Mouse (Mus musculus) stomach, embryonic 14.5 days (tissue): ENCODE data around the gene Malsu1. TPM values are rescaled to one million over a fixed set of nuclear protein-coding genes. Genes with fewer than 3 reads are reported as not detected.
A peak's percentile ranks its signal among the peaks of the same experiment; 100 is the strongest.

Experiments
- ATAC-seq: fragments of 200-750 bp; cut with Nextera tagmentation; 2 replicates; pipeline ENCODE4 v1.8.0; 2017; ENCODE audit warnings: low read depth, moderate TSS enrichment; ENCODE audit not compliant: insufficient number of reproducible peaks, insufficient read depth, low FRiP score
- H3K27ac ChIP-seq: fragments of 300-500 bp; sonication (generic); 2 replicates; pipeline ENCODE4 v1.5.1; 2014; ENCODE audit warnings: mild to moderate bottlenecking, low read length, moderate library complexity, mixed read lengths
- H3K27me3 ChIP-seq: fragments of 300-500 bp; sonication (generic); 2 replicates; pipeline ENCODE4 v1.6.1; 2014; ENCODE audit warnings: low read length, control low read depth, mixed read lengths; ENCODE audit not compliant: control insufficient read depth, insufficient read depth
- H3K36me3 ChIP-seq: fragments of 300-500 bp; sonication (generic); 2 replicates; pipeline ENCODE4 v1.6.1; 2014; ENCODE audit warnings: mild to moderate bottlenecking, control low read depth, low read length, moderate library complexity, mixed read lengths; ENCODE audit not compliant: control insufficient read depth, insufficient read depth
- H3K4me1 ChIP-seq: fragments of 300-500 bp; sonication (generic); 2 replicates; pipeline ENCODE4 v1.6.1; 2014; ENCODE audit warnings: low read length, control low read depth, mixed read lengths; ENCODE audit not compliant: control insufficient read depth, insufficient read depth
- H3K4me2 ChIP-seq: fragments of 300-500 bp; sonication (generic); replicated peaks from 2 replicates; pipeline ENCODE4 v1.6.1; 2014; ENCODE audit warnings: low read depth, low read length, control low read depth
- H3K4me3 ChIP-seq: fragments of 300-500 bp; sonication (generic); 2 replicates; pipeline ENCODE4 v1.5.1; 2014; ENCODE audit warnings: low read depth, low read length, control low read depth
- H3K9ac ChIP-seq: fragments of 300-500 bp; sonication (generic); replicated peaks from 2 replicates; pipeline ENCODE4 v1.6.1; 2014; ENCODE audit warnings: low read depth, mild to moderate bottlenecking, control low read depth, low read length, moderate library complexity, mixed read lengths
- H3K9me3 ChIP-seq: fragments of 300-500 bp; sonication (generic); 2 replicates; pipeline ENCODE4 v1.6.1; 2016; ENCODE audit warnings: low read depth, low read length, control low read depth; ENCODE audit not compliant: control insufficient read depth
- WGBS: fragments of 180-500 bp; shearing (Covaris S2); extraction: QIAGEN DNeasy Blood & Tissue Kit; methylation state at CpG from one replicate; pipeline ENCODE4 v1.1.7; 2014; 5-methylcytosine and 5-hydroxymethylcytosine counted together
- polyA plus RNA-seq: library from polyadenylated mRNA; unstranded; fragments of >200 nt; fragmentation: Nextera tagmentation; extraction: Ambion mirVana; gene quantifications from 2 replicates; pipeline ENCODE4 v1.2.1, GENCODE M21; 2014

Malsu1 gene
- polyA plus RNA-seq, 1 experiment from 2014 or later, result 73.1 TPM

DNA sequence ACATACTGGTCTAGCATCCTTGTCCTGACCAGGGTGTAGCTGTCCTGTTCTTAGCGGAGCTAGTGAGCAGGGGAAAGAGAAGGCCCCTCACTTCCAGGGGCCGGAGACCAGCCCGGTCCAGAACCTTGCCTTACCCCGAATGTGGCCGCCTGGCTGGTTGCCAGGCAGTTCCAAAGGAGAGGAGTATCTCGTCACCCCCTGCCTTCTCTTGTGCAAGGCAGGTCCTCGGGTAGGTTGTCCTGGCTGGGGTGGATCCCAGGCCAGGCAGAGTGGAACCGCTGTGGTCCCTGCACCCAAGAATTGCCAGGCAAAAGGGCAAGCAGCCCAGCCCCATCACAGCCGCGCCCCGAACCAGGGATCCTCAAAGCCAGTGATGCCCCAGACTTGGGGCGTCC lies 36.3 kb upstream of the Malsu1 start:
- Histone ChIP-seq H3K27ac (no peak overlapping the region), H3K9ac (no peak overlapping the region), H3K4me2 (no peak overlapping the region), H3K4me3 (no peak overlapping the region), H3K27me3 (no peaks in the 10 kb centered on the region), H3K9me3 (no peaks in the 10 kb centered on the region), H3K4me1 (no peaks in the 10 kb centered on the region), H3K36me3 (no peaks in the 10 kb centered on the region)
- 68% methylated on average over 12 of the region's 12 CpGs for WGBS
- ATAC-seq, result no peak

- Histone ChIP-seq H3K4me3 (peak overlapping the region; percentile 26), H3K36me3 (no peaks in the 10 kb centered on the region), H3K27ac (no peak overlapping the region), H3K27me3 (no peaks in the 10 kb centered on the region), H3K9ac (no peak overlapping the region), H3K9me3 (no peaks in the 10 kb centered on the region), H3K4me2 (peak overlapping the region; percentile 33; the same call in 1 of the 2 replicates), H3K4me1 (no peaks in the 10 kb centered on the region)
- 12% methylated on average over 18 of the region's 18 CpGs for WGBS
- no peak for ATAC-seq
Observed at GRCm38 (mm10) chr6:49039470-49040180, 34.0 kb upstream of the Malsu1 start.

DNA sequence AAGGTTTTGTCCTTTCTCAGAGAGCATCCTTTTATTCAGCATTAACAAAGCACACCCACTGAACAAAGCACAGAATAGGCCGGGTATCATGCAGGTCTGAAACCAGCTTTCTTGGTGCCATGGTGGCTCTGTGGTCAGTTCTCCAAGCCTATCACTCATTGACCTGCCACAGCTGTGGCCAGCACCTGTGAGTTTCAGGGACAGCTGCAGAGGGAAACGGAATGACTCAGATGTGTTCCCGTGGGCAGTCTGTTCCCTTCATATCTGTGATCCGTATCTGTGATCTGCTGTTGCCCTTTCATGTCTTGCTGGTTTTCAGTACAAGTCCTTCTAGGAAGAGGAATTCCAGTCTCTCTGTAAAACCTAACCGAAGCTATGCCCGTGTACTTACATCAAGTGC lies 27.1 kb upstream of the Malsu1 start:
- no peak overlapping the region for H3K27ac ChIP-seq
- no peak overlapping the region for H3K4me2 ChIP-seq
- H3K4me1 ChIP-seq, result no peaks in the 10 kb centered on the region
- no peaks in the 10 kb centered on the region for H3K36me3 ChIP-seq
- 72% methylated on average over 6 of the region's 6 CpGs for WGBS
- ATAC-seq, result no peak
- no peaks in the 10 kb centered on the region for H3K27me3 ChIP-seq
- H3K9ac ChIP-seq, result no peak overlapping the region
- no peak overlapping the region for H3K4me3 ChIP-seq
- H3K9me3 ChIP-seq, result no peaks in the 10 kb centered on the region

GRCm38 (mm10) chr6:49046976-49047375 lies 26.6 kb upstream of the Malsu1 start:
- Histone ChIP-seq H3K9me3 (no peaks in the 10 kb centered on the region), H3K9ac (no peak overlapping the region), H3K27me3 (no peaks in the 10 kb centered on the region), H3K4me2 (no peak overlapping the region), H3K36me3 (no peaks in the 10 kb centered on the region), H3K4me1 (no peaks in the 10 kb centered on the region), H3K27ac (no peak overlapping the region), H3K4me3 (no peak overlapping the region)
- ATAC-seq, result no peak
- WGBS, result 69% methylated on average over 8 of the region's 8 CpGs

- no peaks in the 10 kb centered on the region for H3K4me1 ChIP-seq
- H3K27ac ChIP-seq, result no peak overlapping the region
- H3K9me3 ChIP-seq, result no peaks in the 10 kb centered on the region
- no peaks in the 10 kb centered on the region for H3K27me3 ChIP-seq
- WGBS, result 66% methylated on average over 10 of the region's 10 CpGs
- no peaks in the 10 kb centered on the region for H3K36me3 ChIP-seq
- ATAC-seq, result no peak
- no peak overlapping the region for H3K4me3 ChIP-seq
- no peak overlapping the region for H3K4me2 ChIP-seq
- no peak overlapping the region for H3K9ac ChIP-seq
Observed at GRCm38 (mm10) chr6:49047848-49048247, 25.7 kb upstream of the Malsu1 start.

DNA sequence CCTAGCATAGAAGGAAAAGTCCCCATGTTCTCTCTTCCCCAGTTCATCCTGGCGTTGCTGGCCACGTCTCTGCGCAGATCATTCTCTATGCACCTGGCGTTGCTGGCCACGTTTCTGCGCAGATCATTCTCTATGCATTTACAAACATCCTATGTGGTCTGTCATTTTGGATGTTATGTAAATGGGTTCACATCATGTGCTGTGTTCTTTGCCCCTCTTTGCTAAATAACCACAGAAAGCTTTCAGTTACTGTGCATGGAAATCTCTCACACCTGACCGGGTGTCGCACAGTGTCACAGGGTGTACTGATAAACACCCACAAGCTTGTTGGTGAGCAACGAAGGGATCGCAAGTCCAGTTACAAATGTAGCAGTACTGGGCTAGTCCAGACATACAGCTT lies 25.2 kb upstream of the Malsu1 start:
- Histone ChIP-seq H3K4me3 (no peak overlapping the region), H3K36me3 (no peaks in the 10 kb centered on the region), H3K9me3 (no peaks in the 10 kb centered on the region), H3K4me2 (no peak overlapping the region), H3K9ac (no peak overlapping the region), H3K27me3 (no peaks in the 10 kb centered on the region), H3K4me1 (no peaks in the 10 kb centered on the region), H3K27ac (no peak overlapping the region)
- no peak for ATAC-seq
- 90% methylated on average over 10 of the region's 10 CpGs for WGBS

GRCm38 (mm10) chr6:49050677-49051410 lies 22.8 kb upstream of the Malsu1 start:
- no peak overlapping the region for H3K4me3 ChIP-seq
- no peak overlapping the region for H3K4me2 ChIP-seq
- no peak overlapping the region for H3K9ac ChIP-seq
- H3K27me3 ChIP-seq, result no peaks in the 10 kb centered on the region
- no peak overlapping the region for H3K27ac ChIP-seq
- no peak for ATAC-seq
- H3K4me1 ChIP-seq, result no peaks in the 10 kb centered on the region
- H3K36me3 ChIP-seq, result no peaks in the 10 kb centered on the region
- no peaks in the 10 kb centered on the region for H3K9me3 ChIP-seq
- WGBS, result 76% methylated on average over 11 of the region's 11 CpGs

DNA sequence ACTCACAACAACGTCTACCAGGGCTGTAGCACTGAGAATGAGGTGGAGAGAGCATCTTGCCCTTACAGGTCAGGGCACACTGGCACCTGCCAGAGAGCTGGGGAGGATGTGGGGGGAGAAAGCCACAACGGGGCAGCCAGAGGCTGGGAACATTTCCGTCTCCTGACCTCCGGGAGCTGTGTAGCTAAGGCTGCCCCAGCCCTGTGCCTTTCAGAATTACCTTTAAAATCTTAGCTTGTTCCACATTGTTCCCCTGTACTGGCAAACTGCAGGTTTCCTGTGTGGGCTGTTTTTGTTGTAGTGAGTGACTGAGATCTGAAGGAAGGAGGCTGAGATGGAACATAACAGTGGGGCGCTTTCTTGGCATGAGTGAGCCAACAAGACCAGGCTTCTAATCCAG lies 21.4 kb upstream of the Malsu1 start:
- no peaks in the 10 kb centered on the region for H3K9me3 ChIP-seq
- H3K27ac ChIP-seq, result no peak overlapping the region
- no peaks in the 10 kb centered on the region for H3K27me3 ChIP-seq
- ATAC-seq, result no peak
- 60% methylated on average over 5 of the region's 5 CpGs for WGBS
- H3K4me3 ChIP-seq, result no peak overlapping the region
- no peak overlapping the region for H3K4me2 ChIP-seq
- no peaks in the 10 kb centered on the region for H3K4me1 ChIP-seq
- H3K36me3 ChIP-seq, result no peaks in the 10 kb centered on the region
- H3K9ac ChIP-seq, result no peak overlapping the region
